Mouse (Mus musculus) c-Kit-negative CD71-positive TER-119-positive erythroid progenitor cells, embryonic 14.5 days (primary cell): ENCODE measurements around the gene Sp3.
A peak's percentile ranks its signal among the peaks of the same experiment; 100 is the strongest.
"Not testable (repeated sequence)": the region's sequence is repeated elsewhere in the genome, so short reads cannot be mapped to it uniquely, and the experiment has no call there.

Experiments
- DNase-seq: peaks from one replicate; pipeline ENCODE4 v3.0.0-alpha.2; 2013; ENCODE audit warnings: low read depth, low spot score

Gene Sp3

DNA sequence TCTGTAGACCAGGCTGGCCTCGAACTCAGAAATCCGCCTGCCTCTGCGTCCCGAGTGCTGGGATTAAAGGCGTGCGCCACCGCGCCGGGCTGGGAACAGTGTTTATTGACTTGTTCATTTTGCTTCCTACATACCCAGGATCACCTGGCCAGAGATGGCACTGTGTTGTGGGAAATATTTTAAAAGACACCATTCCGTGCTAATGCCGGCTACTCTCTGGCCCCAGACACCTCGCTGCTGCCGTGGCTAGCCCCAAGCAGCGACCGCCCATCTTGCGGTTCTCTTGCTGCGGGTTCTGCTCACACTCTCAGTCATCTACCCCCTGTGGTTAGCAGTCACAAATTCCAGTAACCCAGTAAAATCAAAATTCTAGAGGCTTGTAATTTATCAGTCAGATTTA is 12.3 kb upstream of the Sp3 start:
- DNase-seq, result no peak

DNA sequence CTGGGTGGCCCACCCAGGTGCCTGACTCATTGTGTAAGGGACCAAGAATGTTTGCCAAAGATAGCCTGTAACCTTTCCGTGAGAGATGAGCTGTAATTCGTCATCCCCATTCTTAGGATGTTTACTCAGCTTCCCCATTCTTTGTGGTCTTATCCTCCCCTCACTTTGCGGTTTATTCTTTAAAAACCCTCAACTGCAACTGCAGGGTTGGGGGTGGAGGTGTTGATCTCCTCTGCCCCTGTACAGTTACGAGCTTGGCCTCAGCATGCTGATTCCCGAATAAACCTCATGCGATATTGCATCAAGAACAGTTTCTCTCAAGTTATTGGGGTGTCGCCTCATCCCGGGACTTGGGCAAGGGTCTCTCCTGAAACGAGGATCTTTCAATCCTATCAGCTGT is 8.7 kb upstream of the Sp3 start:
- not testable (repeated sequence) for DNase-seq

DNA sequence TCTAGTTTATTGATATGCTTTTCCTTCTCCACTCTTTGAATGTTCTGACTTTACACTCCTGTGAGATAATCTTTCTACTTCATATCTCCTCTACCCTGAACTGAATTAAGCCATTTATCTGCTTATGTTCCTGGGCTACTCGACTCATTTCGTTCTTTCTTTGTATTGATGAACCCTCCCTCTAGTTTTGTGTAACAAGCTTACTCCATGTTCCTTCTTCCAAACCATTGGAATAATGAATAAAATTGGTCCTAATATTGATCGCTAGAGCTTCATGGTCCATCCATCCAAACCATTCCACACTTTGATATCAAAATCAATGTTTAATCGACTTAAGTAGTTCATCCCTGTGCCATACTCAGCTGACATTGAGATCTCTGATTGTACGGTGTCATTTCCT is 6.4 kb upstream of the Sp3 start, which contains the start of gene Gm11084:
Gene Gm11084, minus strand, starts transcription at position 101 of the 400 bp plus-strand sequence.
- no peak for DNase-seq

DNA sequence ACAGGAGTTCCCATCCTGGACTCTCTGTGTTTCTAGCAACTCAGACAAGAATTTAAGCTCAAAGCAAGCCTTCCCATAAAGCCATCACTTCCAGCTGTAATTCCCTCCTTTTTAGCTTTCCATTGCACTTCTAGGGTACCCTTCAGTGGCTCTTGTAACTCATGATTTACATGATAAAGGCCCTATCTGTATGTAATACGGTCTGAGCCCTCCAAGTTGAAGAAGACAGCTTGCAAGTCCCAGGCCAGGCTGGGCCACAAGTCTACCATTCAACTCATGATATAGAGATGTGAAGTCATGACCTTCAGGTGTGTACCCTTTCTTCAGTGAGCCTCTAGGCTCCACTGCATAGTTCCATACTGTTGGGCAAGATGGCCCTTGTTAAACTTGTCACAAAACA is 5.3 kb upstream of the Sp3 start:
- no peak for DNase-seq

DNA sequence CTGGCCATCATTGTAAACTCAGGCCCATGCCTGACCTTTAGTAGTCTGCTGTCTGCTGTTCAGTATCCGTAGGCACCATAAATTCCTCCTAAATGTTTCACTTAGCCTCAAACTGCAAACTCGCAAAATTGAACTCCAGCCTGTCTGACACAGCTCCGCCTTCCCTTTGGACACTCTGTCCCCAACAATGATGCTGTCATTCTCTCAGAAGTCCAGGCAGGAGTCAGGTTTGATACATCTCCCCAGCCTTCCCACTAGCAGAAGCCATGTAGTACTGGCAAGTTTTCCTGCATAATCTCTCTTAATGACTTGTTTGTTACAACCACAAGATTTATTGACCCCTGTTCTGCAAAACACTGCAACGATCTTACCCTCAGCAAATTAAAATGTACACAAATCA is 4.6 kb upstream of the Sp3 start:
- no peak for DNase-seq

DNA sequence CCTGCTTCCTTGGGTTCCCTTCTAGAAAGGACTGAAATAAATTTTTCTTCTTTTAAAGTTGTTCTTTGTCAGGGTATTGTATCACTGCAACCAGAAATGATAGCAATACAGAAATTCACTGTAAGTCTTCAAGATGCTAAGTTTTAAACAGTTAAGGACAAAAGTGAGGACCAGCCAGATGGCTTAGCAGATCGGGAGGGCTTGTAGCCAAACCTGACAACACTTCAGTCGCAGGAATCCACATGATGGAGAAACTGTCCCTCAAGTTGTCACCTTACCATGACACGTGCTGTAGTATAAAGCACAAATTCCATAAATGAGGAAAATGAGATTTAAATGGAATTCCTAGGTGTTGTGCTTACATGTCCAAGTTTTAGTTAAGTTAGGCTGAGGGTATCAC is 3.0 kb upstream of the Sp3 start:
- no peak for DNase-seq

DNA sequence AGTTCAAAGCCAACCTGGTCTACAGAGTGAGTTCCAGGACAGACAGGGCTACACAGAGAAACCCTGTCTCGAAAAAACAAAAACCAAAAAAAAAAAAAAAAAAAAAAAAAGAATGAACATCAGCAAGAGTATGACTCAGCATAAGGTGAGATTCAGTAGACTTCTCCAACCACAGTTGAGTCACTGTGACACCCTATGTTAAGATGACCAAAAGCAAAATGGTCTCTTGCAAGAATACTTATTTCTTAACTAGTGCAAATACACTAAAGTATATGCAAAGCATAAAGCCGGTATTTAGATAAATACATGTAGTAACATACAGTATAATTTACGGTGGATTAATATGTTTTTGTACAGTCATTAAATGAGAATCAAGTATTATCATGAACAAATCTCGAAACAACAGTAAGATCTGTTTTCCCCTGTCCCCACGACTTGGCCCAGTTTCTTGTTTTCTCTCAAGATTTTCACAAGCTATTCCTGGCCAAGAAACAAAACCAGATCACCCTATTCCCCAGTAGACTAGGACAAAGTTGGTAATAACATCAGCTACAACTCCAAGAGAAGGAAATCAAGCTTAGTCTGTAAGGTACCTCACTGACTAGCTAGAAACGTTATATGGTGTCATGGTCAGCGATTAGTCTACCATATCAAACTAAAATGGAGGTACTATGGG is 2.0 kb upstream of the Sp3 start:
- DNase-seq, result no peak

DNA sequence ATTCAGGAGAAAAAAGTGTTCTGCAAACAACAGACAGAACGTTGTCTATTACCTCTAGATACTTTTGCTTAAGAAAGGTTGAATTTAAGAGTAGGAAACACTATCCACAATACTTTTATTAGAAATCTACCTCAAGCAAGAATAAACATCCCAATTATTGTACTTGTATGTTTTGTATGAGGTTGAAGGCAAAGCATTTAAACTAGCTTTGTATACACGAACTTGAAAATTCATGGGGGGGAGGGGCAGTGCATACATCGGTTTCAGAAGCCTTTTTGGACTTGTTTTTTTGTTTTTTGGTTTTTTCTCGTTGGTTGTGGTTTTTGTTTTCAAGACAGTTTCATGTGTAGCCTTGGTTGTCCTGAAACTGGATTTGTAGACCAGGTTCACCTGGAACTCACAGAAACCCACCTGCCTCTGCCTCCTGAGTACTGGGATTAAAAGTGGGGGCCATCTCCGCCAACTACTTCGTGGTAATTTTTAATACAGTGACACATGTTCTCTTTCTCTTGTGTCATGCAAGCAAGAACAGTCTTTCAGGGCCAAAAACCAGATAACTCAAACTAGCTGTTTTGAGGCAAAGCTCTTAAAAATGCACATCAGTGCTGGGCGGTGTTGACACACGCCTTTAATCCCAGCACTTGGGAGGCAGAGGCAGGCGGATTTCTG is 1.3 kb upstream of the Sp3 start:
- no peak for DNase-seq

DNA sequence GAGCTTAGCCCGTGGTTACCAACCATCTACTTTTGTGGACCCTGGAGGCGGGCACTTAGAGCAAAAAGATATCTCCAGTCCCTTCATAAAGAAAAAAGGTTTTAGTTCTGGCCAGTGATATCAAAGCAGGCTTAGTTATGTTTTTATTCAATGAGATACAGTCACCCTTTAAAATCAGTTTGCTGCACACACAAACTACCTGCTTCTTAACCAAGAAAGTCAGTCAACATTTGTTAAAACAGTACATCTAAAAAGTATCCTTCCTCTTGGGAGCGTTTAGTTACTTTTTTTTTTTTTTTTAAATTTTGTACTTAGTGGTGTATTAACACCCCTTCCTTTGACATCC is 802 bp upstream of the Sp3 start:
- no peak for DNase-seq

DNA sequence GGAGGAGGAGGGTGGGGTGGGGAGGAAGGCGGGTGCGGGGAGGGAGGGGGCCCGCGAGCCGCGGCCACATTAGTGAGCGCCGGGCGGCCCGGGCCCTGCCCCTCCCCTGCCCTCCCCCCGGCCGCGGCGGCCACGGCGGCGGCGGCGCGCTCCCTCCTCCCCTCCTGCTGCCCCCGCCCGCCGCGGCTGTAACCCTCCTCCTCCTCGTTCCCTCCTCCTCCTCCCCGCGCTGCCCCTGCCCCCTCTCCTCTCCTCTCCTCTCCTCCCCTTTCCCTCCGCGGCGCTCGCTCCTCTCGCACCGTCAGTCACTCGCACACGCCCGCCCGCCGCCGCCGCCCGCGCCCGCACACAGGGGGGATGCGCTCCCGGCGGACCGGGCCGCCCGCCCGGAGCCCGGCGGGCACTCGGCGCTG is 581 bp downstream of the Sp3 start:
- DNase-seq, result peak; percentile 56

DNA sequence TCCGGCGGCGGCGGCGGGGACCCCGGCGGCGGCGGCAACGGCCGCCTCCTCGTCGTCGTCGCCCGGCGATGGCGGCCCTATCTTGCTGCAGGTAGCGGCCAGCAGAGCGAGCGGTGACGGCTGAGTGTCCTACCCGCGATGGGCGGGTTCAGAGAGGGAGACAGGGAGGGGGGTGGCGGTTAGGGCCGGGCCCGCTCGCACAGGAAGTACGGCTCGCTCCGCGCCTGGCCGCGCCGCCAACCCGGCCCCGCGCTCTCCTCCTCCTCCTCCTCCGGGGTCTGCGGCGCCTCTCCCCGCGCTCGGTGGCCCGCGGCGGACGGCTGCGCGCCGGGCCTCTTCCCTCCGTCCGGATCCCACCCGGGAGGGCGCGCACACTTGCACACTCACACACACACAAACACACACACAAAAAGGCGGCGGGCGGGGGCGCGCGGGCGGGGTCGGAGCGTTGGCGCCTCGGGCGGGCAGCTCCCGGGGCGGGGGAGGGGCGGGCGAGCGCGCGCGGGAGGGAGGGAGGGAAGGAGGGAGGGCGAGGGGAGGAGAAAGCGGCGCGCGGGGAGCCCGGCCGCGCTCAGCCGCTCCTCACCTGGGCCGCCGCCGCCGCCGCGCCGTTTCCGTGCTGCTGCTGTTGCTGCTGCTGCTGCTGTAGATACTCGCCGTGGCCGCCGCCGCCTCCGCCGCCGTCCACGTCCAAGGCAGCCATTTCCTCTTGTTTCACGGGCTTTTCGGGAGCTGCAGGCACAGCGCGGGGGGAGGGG is 1.2 kb downstream of the Sp3 start:
- DNase-seq, result peak; percentile 78

DNA sequence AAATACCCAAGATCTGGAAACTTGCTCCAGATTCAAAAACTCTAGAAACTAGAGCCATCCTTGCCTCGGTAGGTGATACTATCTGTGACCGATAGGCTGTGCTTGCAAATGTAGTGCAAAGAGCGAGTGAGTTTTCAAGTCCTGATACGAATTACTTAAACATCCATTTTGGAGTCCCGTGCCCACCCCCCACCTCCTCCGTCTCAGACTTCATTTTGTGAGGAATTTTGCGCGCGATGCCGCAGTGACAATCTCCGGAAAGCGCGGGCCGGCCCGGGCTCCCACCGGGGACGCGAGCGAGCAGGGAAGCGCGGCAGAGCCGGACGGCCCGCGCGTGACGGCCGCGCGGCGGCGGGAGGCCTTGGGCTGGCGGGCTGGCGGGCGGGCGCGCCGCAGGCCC is 1.8 kb downstream of the Sp3 start:
- peak; percentile 46 for DNase-seq

DNA sequence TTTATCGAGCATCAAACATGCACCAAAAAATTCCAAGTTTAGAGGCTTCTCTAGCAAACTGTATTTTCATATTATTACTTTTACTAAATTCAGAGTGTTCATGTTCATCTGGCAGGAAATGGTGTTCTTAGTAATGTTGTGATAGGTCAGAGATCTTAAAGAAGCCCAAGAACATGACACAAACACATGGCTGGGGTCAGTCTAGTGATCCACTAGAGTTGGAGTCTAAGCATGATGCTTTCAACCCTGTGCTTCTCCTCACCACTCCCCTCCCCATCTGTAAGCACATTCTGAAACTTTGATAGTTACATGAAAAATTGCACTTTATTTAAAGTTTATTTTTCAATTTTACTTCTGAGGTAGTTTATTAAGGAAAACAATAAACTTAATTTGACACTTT is 3.0 kb downstream of the Sp3 start:
- DNase-seq, result no peak

DNA sequence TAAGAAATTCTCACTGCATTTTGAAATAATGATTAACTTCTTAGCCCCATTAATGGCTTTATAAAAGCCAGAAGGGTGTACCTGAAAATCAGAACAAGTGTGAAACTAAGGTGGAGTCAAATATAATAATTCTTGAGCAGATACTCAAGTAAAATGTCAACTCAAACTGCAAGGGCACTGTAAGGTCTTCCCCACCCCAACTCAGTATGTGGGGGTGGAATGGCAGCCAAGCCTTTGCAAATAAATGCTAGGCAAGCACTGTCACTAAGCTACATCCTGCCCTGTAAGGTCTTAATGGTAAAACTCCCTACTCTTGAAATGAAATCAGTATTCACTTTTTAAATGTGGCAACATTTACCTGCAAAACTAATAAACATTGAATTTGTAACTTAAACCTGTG is 4.2 kb downstream of the Sp3 start:
- DNase-seq, result no peak

DNA sequence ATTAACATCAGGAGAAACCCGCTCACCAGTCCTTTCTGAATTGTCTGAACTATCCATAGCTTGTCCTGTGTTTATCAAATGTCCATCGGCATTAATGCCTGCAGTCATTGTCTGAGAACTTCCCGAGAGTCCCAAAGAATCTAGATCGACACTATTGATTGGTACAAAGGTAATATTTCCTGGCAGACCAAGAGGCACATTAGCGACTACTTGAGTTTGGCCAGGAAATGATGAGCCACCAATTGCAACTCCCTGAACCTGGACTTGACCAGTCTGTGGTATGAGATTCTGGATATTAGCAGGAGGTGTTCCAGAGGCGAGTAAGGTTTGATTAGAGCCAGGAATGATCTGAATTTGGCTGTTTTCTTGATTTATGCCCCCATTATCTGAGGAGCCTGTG is 9.4 kb downstream of the Sp3 start:
- DNase-seq, result no peak

DNA sequence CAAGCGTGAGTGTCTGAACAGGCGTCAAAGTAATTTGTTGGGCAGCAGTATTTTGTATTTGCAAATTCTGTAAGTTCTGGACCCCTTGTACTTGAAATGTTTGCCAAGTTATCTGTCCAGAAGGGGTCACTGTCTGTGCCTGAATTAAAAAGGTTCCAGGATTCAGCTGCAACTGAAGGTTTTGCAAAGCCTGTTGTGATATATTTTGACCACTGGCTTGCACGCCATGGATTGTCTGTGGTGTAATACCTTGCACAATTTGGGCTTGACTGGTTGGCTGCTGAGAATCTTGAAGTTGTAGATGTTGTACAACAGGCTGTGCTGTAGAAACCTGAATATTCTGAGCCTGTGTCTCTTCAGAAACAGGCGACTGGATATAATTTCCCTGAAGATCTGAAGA is 9.9 kb downstream of the Sp3 start:
- DNase-seq, result no peak

DNA sequence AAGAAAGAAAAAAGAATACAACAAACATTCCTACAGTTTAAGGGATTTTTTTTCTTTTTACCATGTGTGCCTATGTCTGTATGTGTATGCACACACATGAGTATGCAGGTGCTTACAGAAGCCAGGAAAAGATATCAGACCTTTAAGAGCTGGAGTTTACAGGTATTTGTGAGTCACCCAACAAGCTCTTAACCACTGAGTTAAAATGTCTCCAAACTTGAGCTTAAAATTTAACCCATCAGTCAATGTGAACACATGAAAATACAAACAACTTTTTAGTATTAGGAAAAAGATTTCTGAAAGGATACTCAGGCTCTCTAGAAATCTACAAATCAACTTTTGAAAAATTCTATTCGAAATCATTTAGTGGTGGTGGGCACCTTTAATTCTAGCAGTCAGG is 11.7 kb downstream of the Sp3 start:
- DNase-seq, result no peak

DNA sequence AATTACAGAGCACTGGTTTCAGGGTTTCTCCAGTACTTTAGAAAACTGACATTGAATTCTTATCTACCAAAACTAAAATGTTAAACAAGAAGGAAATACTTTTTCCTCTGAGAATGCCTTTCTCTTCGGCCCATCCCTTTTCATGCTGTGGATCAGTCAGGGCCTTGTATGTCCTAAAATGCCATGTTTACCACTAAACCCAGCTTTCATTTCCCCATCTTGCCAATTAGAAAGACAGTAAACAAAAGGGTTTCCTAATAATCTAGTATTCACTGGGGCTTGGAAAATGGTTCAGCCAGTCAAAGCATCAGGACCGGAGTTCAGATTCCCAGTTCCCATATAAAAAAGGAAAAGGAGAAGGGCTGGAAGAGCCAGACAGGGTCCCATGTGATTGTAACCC is 14.8 kb downstream of the Sp3 start:
- no peak for DNase-seq

DNA sequence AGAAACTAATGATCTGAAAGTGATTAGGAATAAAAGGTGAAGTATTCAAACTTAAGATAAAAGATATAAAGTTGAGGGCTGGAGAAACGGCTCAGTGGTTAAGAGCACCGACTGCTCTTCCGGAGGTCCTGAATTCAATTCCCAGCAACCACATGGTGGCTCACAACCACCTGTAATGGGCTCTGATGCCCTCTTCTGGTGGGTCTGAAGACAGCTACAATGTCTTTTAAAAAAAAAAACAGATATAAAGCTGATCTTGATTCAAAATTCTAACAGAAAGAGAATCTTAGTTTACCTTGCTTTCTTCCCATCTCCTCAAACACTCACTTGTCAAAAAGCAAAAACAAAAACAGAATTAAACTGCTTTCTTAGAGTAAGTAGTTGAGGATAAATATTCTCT is 23.8 kb downstream of the Sp3 start:
- DNase-seq, result no peak

DNA sequence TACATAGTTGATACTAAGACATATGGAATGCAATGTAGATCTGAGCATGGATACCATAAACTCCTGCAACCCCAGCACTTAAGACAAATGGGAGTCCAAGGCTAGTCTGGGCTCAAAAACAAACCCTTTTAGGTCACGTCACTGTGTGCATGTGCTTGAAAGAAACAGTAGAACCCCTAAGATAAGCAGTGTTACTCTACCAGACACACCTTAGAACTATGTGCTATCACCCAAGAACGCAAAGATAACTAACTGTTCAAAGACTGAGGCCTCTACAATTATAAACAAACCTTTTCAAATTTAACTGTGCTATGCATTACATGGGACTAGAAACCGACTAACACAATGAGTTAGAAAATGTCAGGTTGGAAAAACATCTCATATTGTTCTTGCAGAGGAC is 27.3 kb downstream of the Sp3 start:
- no peak for DNase-seq

DNA sequence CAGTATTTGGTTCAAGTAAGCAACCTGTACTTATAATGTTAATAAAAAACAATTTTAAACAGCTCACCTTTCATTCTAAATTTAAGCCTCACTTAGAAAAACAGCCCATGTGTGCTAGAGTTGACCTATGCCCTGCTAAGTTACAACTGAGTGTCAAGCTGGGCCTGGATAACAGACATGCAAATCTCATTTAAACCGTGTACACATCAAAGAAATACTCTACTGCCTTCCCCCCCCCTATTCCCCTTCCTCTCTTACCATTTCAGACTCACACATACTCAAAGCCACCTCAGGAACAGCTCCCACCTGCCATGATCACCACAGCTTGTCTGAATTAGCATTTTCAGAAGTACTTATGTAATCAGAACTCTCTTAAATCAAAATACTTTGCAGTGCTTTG is 44.3 kb downstream of the Sp3 start:
- no peak for DNase-seq

DNA sequence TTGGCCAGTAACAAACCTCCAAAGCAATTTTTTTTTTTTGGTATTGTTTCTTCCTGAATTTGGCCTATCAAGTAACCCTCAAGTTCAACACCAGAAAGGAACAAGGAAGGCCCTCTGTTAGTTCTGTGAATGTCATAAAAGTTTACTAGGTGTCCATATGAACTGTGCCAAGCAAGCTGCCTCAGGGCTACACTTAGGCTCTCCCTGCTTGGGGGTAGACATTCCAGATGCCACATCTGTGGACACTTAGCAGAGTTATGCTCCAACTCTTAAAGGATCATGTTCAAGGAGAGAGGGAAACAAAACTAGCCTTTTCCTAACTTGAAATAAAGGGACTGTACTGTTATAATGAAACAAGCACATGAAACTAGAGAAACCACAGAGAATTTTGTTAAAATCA is 48.1 kb downstream of the Sp3 start:
- DNase-seq, result no peak

DNA sequence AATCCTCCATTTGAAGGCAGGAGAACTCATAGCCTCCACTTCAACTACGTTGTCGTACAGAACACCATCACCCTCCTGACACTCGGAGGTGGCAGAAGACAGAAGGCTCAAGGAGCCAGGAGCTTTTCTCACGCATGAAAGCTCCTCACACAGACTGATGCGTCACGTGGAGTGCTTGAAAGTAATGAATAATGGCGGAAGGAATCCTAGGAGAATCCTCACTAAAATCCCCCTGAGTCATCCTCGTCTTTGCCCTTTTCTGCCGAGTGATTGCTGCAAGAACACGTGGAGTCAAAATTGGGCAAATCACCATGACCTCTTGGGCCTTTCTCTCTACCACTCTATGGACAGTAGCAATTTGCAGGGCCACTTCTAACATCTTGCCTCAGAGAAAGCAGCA is 55.3 kb downstream of the Sp3 start:
- no peak for DNase-seq
